Mouse (Mus musculus) brain, embryonic 18.5 days (tissue): ENCODE results near the gene Cyth3.

ENCODE experiments used
- DNase-seq: peaks from one replicate; pipeline ENCODE4 v3.0.0-alpha.2; 2012; ENCODE audit warnings: low read depth, low spot score

Cyth3 gene

DNA sequence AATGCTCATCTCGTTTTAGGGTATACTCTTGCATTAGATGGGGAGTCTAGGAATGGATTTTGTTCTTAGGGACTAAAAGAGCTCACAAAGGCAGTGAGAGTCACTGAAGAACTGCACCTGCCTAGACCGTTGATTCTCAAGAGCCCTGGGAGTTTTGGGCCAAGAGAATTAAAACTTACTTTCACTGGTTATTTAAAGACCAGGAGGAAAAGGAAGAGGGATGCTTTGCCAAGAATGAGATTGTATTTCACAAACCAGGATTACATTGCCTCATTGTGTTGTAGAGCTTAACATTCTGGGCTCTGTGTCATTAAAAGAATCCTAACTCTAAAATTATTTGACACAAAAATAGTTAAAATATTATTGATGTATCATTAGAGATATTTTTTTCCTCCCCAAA is 43.3 kb downstream of the Cyth3 start:
- DNase-seq = no peak

- DNase-seq = no peak
Measured at GRCm38 (mm10) chr5:143666015-143666414, 43.8 kb downstream of the Cyth3 start.

GRCm38 (mm10) chr5:143668884-143669283 is 46.6 kb downstream of the Cyth3 start:
- DNase-seq = no peak

DNA sequence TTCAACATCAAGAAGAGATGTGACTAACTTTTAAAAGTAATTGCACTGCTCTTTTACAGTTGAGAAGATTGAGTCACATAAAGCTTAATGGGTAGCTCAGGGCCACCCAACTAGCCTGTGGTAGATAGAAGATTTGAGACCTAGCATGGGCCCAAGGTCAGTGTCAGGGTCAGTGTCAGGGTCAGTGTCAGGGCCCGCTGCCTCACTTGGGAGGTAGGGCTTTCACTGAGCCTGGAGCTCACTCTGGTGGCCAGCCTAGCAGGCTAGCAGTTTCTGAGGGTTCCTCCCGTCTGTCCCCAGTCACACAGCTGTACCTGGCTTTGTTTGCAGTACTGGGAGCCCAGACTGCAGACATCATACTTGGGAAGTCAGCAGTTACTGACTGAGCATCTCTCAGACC is 47.1 kb downstream of the Cyth3 start:
- no peak for DNase-seq

DNA sequence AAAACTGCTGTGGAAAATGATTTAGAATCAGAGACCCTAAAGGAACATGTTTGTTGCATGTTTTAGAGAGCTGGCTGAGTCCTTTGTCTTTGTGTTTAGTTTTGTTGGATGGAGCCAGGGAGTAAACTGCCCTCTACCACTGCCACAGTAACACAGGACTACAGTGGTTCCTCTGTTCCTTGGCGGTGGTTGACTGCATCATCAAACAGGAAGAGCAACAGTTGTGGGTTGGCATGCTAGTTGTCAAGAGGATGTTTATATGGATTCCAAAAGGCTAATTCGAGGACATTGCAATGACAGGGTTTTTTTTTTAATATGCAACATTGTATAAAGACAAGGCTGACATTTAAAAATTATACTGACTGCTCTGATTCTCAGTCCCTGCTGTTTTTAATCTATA is 47.6 kb downstream of the Cyth3 start:
- DNase-seq = no peak

DNA sequence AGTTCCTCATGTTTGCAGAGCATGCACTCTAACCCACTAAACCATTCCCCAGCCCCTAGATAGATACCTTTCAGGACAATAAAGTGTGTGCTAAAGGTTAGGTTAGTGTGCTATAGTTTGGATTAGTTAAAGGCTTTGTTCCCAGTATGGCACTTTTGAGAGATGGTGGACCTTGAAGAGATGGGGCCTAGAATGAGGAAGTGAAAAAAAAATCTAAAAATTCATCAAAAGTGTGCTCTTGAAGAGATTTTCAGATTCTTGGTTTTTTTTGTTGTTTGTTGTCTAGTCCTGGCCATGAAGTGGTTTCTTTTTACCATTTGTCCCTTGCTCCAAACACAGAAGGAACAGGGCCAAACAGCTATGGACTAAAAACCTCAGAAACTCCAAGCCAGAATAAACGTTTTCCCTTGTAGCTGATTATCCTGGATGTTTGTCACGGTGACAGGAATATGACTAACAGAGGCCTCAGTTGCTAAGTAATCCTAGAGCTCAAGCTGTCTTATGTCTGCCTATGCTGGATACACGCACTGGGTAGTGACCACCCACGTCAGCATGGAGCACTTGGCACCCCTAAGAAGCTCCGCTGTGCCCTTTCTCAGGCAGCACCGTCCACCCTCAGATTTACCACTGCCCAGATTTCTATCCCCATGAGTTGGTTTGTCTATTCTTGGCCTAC is 48.6 kb downstream of the Cyth3 start:
- DNase-seq = no peak

DNA sequence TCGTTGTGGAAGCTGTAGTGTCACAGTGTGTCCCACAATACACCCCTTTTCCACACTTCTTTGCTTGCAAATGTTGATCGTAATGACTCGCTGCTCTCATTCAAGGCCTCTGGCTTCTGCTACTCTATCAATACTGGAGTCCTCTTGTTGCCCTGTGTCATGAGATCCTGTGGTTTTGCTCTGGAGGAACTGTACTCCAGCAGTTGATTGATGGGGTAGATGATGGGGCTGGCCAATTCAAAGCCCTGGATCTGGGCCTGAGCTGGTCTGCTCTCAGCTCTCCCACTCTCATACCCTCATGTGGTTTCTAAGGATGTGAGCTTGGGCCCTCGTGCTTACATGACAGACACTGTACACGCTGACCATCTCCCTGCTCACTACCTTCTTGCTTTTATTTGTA is 52.3 kb downstream of the Cyth3 start:
- no peak for DNase-seq

GRCm38 (mm10) chr5:143676218-143676985 is 54.2 kb downstream of the Cyth3 start:
- no peak for DNase-seq

GRCm38 (mm10) chr5:143677363-143677762 is 55.1 kb downstream of the Cyth3 start:
- no peak for DNase-seq

GRCm38 (mm10) chr5:143678634-143679271 is 56.5 kb downstream of the Cyth3 start:
- no peak for DNase-seq

GRCm38 (mm10) chr5:143679654-143680053 is 57.4 kb downstream of the Cyth3 start:
- no peak for DNase-seq

GRCm38 (mm10) chr5:143683696-143684095 is 61.4 kb downstream of the Cyth3 start:
- DNase-seq = no peak

DNA sequence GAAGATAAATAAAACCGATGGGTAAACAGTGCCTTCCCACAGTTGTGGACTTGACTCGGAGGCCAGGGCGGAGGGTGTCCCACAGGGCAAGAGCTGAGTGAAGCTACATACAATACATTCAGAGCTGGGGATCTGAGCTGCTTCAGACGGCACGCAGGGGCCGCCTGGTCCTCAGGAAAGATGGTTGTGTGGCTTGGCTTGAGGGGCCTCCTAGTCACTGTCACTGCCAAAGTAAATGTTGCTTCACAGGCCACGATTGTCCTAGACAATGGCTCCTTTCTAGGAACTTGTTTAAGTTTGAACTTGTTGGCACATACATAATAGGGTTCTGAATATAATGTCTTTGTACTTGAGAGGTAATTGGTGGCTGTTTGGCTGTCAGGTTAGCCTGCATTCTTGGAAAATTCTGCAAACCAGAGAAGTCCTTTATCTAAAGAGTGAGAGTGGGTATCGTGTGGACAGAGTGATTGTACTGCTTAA is 62.7 kb downstream of the Cyth3 start:
- no peak for DNase-seq

- no peak for DNase-seq
Measured at GRCm38 (mm10) chr5:143686456-143686855, 64.2 kb downstream of the Cyth3 start.

DNA sequence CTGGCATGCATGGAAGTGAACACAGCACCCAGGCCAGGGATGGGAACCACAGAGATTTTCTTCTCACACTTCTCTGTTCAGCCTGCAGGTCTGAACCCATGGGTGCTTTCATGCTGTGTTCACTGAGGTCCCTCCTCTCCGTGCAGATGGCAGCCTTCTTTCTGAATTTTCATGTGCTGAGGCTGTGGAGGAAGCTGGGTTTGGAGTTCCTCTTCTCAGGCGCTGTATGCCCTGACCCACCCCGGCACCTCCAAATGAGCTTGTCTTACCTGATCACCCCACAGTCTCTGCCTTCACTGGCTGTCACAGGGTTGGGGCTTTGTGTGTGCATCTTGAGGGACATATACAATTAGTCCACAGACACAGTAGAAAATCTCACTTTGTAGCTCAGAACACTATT is 65.3 kb downstream of the Cyth3 start:
- no peak for DNase-seq

DNA sequence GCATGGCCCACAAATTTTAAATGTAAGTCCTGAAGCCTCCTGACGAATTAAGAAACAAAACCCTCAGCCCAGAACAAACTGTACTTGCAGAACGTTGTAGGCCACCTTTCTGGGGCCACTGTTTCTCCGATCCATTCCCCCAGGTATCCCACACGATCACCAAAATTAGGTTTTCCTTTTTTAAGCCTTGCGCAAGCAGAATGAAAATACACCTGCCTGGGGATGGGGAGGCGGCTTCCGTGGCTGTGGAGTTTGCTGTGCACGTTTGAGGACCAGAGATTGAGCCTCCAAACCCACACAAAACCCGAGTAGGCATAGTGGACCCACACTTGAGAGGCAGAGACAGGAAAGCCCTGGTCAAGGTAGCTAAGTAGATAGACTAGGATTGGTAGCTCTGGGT is 68.1 kb downstream of the Cyth3 start:
- DNase-seq = no peak

DNA sequence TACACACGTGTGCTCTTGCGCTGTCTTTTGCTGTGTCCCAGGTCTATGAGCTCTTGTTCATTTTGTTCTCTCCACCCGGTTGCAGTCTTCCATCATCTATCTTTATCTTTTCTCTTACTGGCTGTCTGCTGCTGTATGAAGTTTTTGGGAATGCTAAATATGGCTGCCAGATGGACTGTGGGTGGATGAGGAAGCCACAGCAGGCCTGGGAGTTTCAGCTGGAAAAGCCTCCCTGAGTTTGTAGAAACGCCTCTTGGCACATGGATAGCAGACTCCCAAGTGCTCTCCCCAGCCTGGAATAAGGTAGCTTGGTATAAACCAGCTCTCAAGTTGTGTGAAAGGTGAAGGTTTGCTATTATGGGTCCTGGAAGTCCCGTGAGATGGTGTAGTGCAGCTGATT is 68.7 kb downstream of the Cyth3 start:
- DNase-seq = no peak

DNA sequence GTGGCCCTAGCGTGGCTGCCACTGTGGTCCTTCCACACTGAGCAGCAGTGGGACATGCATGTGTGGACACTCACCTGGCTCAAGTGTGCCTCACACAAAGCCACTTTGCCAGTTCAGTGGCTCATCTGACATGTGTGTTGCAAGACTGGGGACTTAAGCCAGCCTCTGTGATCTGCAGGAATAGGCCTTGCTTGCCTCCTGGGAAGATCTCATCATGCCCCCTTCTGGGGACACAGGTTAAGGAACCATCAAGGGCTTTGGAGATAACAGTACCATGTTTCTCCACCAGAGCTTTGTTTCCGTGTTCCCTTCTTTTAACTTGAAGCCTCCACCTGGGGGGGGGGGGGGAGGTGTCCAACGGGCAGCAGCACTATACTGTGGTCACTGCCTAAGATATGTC is 74.1 kb downstream of the Cyth3 start:
- DNase-seq = no peak

DNA sequence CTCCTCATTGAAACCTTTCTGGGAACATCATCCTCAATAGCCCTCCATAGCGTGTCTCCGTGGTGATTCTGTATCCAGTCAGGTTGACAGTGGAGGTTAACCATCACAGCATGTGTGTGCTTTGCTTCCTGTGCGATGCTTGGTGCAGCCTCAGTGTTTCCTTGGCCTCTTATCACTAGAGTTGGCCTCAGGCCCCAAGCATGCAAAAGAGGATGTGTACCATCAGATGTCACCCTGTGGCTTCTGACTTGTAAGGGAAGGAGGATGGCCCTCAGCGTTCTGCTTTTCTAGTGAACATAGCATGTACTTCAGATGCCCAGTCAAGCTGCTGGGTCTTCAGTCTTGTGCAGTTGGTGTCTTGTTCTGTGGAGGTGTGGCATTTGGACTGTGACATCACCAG is 76.2 kb downstream of the Cyth3 start:
- no peak for DNase-seq

- no peak for DNase-seq
Measured at GRCm38 (mm10) chr5:143700247-143700646, 78.0 kb downstream of the Cyth3 start.

DNA sequence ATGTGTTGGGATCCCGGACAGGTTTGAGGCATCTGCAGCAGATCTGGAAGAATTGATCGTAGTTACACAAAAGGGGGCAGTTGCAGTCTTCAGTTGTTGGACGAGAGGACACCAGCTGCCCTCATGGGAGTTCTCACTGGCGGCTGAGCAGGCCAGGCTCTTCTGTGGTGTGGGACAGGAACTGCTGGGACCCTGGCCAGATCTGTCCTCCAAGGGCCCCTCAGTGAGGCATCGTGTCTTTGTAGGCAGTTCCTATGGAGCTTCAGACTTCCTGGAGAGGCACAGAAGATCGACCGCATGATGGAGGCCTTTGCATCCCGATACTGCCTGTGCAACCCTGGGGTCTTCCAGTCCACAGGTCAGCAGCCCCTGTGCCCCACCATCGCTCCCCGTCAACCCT is 78.8 kb downstream of the Cyth3 start:
- DNase-seq = no peak

DNA sequence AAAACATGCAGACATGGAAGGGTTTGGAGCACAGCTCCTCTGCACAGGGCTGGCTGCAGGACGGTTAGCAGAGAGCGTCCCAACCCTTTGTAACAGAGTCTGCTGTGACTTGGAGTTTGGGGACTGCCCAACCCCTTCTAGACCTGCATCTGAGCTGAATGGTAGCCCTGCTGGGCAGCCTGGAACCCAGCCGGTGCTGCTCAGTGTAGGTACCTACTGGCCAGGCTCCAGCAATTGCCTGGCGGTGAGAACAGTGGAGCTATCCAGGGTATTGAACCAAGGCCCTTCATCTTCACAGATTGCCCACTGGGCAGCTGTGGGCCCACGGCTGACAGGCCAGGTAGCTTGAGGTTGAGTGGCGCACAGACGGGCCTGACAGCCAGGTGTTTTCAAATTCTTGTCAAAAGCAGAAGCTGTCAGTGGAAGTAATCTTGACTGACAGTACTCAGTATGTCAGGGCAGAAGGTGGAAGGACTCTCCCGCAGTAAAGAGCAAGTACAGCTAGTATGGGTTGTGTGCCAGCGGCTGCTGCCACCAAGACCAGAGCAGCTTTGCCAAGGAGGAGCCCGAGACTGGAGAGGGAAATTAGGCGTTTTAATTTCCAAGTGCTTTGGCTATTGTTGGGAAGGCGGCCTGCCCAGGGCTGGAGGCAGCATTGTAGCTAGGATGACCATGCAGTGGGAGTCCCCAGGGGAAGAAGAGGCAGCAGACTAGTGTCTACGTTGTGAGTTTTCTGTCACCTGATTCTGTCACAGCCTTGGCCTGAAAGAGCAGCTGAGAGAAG is 82.8 kb downstream of the Cyth3 start:
- DNase-seq = no peak
